Mouse (Mus musculus): ENCODE measurements around the gene Bend5.

- no peak for TF ChIP-seq CTCF (IDR thresholded peaks at IDR 0.05; ENCODE audit: low read depth, low read length)
- no peak for TF ChIP-seq POLR2A (IDR thresholded peaks at IDR 0.05; ENCODE audit: extremely low read depth, insufficient read depth, low read length)
Measured at GRCm38 (mm10) chr4:111425170-111425569, 10.4 kb downstream of the Bend5 start.
